Mouse (Mus musculus) bone marrow macrophage, adult 2 months (primary cell): ENCODE measurements around the gene Zfp217. TPM values are rescaled to one million over a fixed set of nuclear protein-coding genes. Genes with fewer than 3 reads are reported as not detected.
A peak's percentile ranks its signal among the peaks of the same experiment; 100 is the strongest.
"Not testable (repeated sequence)": the region's sequence is repeated elsewhere in the genome, so short reads cannot be mapped to it uniquely, and the experiment has no call there.

Experiments
- H3K27ac ChIP-seq: 2 replicates; pipeline ENCODE4 v1.5.1; 2012; ENCODE audit warnings: low read depth, low read length; ENCODE audit not compliant: insufficient read depth
- H3K4me1 ChIP-seq: 2 replicates; pipeline ENCODE4 v1.6.1; 2012; ENCODE audit warnings: low read length; ENCODE audit not compliant: control insufficient read depth, insufficient read depth
- H3K4me3 ChIP-seq: 2 replicates; pipeline ENCODE4 v1.5.1; 2012; ENCODE audit warnings: mild to moderate bottlenecking, low read length, moderate library complexity; ENCODE audit not compliant: insufficient read depth
- CTCF ChIP-seq: IDR thresholded peaks from 2 replicates; pipeline ENCODE4 v1.5.1; 2012; ENCODE audit warnings: low read depth, mild to moderate bottlenecking, low read length, moderate library complexity
- POLR2A ChIP-seq: IDR thresholded peaks from 2 replicates; pipeline ENCODE4 v1.6.1; 2012; ENCODE audit warnings: mild to moderate bottlenecking, low read depth, low read length, borderline replicate concordance
- polyA plus RNA-seq: library from polyadenylated mRNA; stranded (reverse); fragments of >200 nt; gene quantifications from 2 replicates; pipeline ENCODE4 v1.2.4, GENCODE M21; 2012; ENCODE audit not compliant: missing spikeins, insufficient read depth, insufficient read length

Gene Zfp217
- polyA plus RNA-seq, 1 experiment, result 45.3 TPM

- no peak for TF ChIP-seq POLR2A
- no peak for TF ChIP-seq CTCF
- H3K4me3 ChIP-seq, result no peak overlapping the region
- no peak overlapping the region for H3K27ac ChIP-seq
- H3K4me1 ChIP-seq, result peaks cover 34% of the 10 kb centered on the region
Measured at GRCm38 (mm10) chr2:170181862-170182261, 34.0 kb upstream of the Zfp217 start.

GRCm38 (mm10) chr2:170180769-170181168 is 32.9 kb upstream of the Zfp217 start:
- H3K27ac ChIP-seq, H3K4me3 ChIP-seq: not testable (repeated sequence)
- peaks cover 40% of the 10 kb centered on the region for H3K4me1 ChIP-seq

GRCm38 (mm10) chr2:170179317-170179716 is 31.4 kb upstream of the Zfp217 start:
- Histone ChIP-seq H3K4me1 (peaks cover 44% of the 10 kb centered on the region), H3K4me3 (no peak overlapping the region), H3K27ac (no peak overlapping the region)
- no peak for TF ChIP-seq CTCF
- no peak for TF ChIP-seq POLR2A

DNA sequence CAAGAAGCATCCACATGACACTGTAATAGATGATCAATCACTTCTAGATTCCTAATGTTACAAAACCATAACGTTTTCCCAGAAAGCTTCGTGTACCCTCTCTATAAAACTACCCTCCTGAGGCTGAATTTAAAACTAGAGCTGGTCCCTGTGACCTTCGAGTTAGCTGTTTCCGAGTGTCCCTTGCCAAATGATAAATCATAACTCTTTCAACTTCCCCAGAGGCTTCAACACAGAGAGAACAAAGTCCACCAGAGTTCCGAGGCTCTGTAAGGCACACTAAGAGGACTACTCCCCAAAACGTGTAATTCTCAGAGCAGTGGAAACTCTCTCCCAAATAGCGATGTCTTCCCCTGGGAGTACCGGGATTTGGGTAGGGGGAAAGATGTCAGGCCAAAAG is 29.4 kb upstream of the Zfp217 start:
- Histone ChIP-seq H3K4me3 (no peak overlapping the region), H3K27ac (no peak overlapping the region), H3K4me1 (peaks cover 52% of the 10 kb centered on the region)
- TF ChIP-seq POLR2A (no peak), CTCF (no peak)

DNA sequence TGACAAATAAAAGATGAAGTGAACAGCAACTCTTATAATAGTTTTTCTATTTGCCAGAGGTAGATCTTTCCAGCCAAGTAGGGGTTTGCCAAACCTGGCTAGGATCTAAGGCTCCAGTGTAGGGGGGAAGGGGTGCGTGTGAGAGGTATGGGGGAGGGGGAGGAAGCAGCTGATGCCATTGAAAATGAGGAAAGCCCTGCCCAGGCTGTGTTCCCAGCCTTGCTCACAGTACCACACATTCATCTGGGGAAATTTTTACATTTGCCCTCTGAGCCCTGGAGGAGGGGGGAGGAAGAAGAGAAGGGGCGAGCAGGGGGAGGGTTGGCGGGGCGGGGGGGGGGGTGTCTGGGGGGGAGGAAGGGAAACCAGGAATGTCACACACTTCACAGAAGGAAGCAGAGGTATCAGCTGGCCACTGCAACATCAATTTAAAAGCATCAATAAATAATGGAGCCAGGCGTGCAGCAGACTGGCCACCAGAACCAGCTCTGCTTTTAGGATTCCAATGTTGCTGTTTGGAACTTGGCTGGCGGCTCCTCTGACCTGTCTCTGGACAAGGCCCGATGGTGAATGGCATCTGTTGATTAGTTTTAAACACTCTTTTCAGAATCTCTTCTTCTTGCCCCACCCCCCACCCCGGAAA is 28.5 kb upstream of the Zfp217 start:
- H3K4me1 ChIP-seq, result peaks cover 52% of the 10 kb centered on the region
- TF ChIP-seq CTCF (no peak), POLR2A (no peak)
- no peak overlapping the region for H3K4me3 ChIP-seq
- peak overlapping the region; percentile 24; the same call in 1 of the 2 replicates for H3K27ac ChIP-seq

- Histone ChIP-seq H3K4me3 (no peak overlapping the region), H3K27ac (peak overlapping the region; percentile 87), H3K4me1 (peaks cover 52% of the 10 kb centered on the region)
- TF ChIP-seq CTCF, result no peak
- TF ChIP-seq POLR2A, result no peak
Measured at GRCm38 (mm10) chr2:170175661-170176150, 27.8 kb upstream of the Zfp217 start.

DNA sequence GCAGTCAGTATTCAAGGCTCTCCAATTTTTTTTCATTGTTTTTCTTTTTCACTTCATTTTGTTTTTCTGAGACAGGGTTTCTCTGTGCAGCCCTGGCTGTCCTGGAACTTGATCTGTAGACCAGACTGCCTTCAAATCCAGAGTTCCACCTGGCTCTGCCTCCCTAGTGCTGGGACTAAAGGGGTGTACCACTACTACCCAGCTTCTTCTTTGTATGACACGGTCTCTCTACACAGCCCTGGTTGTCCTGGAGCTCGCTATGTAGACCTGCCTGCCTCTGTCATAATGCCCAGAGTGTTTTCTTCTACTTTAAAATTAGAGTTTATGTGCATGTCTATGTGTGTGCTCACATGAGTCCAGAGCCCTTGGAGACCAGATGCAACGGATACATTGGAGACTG is 27.3 kb upstream of the Zfp217 start:
- TF ChIP-seq POLR2A (no peak), CTCF (no peak)
- H3K4me3 ChIP-seq, result no peak overlapping the region
- peak overlapping the region; percentile 87 for H3K27ac ChIP-seq
- H3K4me1 ChIP-seq, result peaks cover 55% of the 10 kb centered on the region

GRCm38 (mm10) chr2:170169062-170169461 is 21.2 kb upstream of the Zfp217 start:
- Histone ChIP-seq H3K4me1 (peaks cover 36% of the 10 kb centered on the region), H3K27ac (peak overlapping the region; percentile 72), H3K4me3 (no peak overlapping the region)
- TF ChIP-seq CTCF (no peak), POLR2A (no peak)

GRCm38 (mm10) chr2:170165649-170166048 is 17.7 kb upstream of the Zfp217 start:
- no peak overlapping the region for H3K4me3 ChIP-seq
- no peak for TF ChIP-seq POLR2A
- TF ChIP-seq CTCF, result no peak
- H3K4me1 ChIP-seq, result peaks cover 33% of the 10 kb centered on the region
- no peak overlapping the region for H3K27ac ChIP-seq

DNA sequence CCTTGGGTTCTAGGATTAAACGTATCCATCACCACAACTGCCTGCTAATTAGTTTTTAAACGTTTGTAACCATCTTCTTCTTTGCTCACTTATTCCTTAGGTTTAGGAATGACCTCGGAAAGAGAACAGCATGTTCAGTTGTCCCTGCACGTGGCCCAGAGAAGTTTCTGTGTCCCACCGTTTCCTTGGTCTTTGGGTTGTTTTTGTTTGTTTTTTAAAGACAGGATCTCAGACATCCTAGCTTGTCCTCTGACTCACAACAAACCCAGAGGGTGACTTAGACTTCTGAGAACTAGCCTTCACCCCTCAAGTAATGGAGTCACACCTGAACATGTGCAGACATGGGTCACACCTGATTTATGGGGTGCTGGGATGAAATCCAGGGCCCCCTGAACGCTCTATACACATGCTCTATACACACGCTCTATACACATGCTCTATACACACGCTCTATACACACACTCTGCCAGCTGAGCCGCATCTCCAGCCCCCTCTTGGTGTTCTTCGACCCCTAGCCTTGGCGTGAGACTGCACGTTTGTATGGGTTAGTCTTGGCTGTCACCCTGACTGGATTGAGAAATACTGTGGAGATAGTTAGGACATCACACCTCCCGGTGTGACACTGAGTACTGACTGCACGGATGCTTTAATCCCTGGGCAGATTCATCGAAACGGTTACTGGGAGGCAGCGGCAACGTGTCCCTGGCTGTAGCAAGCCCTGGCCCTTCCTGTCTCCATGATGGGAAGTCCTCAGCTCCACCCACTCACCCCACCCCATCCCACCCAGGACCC is 16.0 kb upstream of the Zfp217 start:
- TF ChIP-seq CTCF (no peak), POLR2A (no peak)
- peak overlapping the region; percentile 39 for H3K27ac ChIP-seq
- no peak overlapping the region for H3K4me3 ChIP-seq
- peaks cover 35% of the 10 kb centered on the region for H3K4me1 ChIP-seq
